Mouse (Mus musculus) neutrophil, adult 5-6 weeks (primary cell): Measurements from ENCODE around the gene Apol8. TPM values are rescaled to one million over a fixed set of nuclear protein-coding genes. Genes with fewer than 3 reads are reported as not detected.

Experiments
- ATAC-seq: fragments of 151-379, 151-347 bp; 2 replicates; pipeline ENCODE4 v1.8.0; 2017; ENCODE audit warnings: mild to moderate bottlenecking, moderate TSS enrichment; ENCODE audit not compliant: insufficient number of reproducible peaks, poor library complexity, low FRiP score, severe bottlenecking; ENCODE audit errors: extremely low read depth
- total RNA-seq: library from RNA; stranded (forward); fragments of 200-1000 nt; gene quantifications from 2 replicates; pipeline ENCODE4 v1.2.3, GENCODE M21; 2017

The Apol8 gene
- total RNA-seq, 1 experiment from 2014 or later, result 0.81 TPM

- ATAC-seq, result no peak
Observed at GRCm38 (mm10) chr15:77790656-77791405, 34.0 kb upstream of the Apol8 start.

GRCm38 (mm10) chr15:77789186-77789585 lies 32.4 kb upstream of the Apol8 start:
- no peak for ATAC-seq

GRCm38 (mm10) chr15:77788356-77788755 lies 31.6 kb upstream of the Apol8 start:
- no peak for ATAC-seq

GRCm38 (mm10) chr15:77785807-77786206 lies 29.0 kb upstream of the Apol8 start:
- no peak for ATAC-seq

- ATAC-seq, result no peak
Observed at GRCm38 (mm10) chr15:77784039-77784824, 27.4 kb upstream of the Apol8 start.

- ATAC-seq, result no peak
Observed at GRCm38 (mm10) chr15:77782449-77783014, 25.7 kb upstream of the Apol8 start.

- peak; percentile 24; the same call in 1 of the 2 replicates for ATAC-seq
Observed at GRCm38 (mm10) chr15:77775186-77775963, 18.6 kb upstream of the Apol8 start.

- ATAC-seq, result no peak
Observed at GRCm38 (mm10) chr15:77774303-77774702, 17.5 kb upstream of the Apol8 start.

- ATAC-seq, result no peak
Observed at GRCm38 (mm10) chr15:77773099-77773915, 16.5 kb upstream of the Apol8 start.

GRCm38 (mm10) chr15:77770942-77771341 lies 14.1 kb upstream of the Apol8 start:
- no peak for ATAC-seq

GRCm38 (mm10) chr15:77770341-77770740 lies 13.5 kb upstream of the Apol8 start:
- no peak for ATAC-seq

- no peak for ATAC-seq
Observed at GRCm38 (mm10) chr15:77766981-77767380, 10.2 kb upstream of the Apol8 start.

- ATAC-seq, result no peak
Observed at GRCm38 (mm10) chr15:77765484-77766093, 8.8 kb upstream of the Apol8 start.

GRCm38 (mm10) chr15:77764391-77765006 lies 7.7 kb upstream of the Apol8 start:
- no peak for ATAC-seq

GRCm38 (mm10) chr15:77763702-77764101 lies 6.9 kb upstream of the Apol8 start:
- ATAC-seq, result no peak

GRCm38 (mm10) chr15:77763050-77763449 lies 6.2 kb upstream of the Apol8 start:
- no peak for ATAC-seq

- ATAC-seq, result peak; percentile 45; the same call in 1 of the 2 replicates
Observed at GRCm38 (mm10) chr15:77761561-77762380, 5.0 kb upstream of the Apol8 start.
